Mouse (Mus musculus) neural tube, embryonic 13.5 days (tissue): Measurements from ENCODE around the gene Lmbrd1. TPM values are rescaled to one million over a fixed set of nuclear protein-coding genes. Genes with fewer than 3 reads are reported as not detected.
"Not testable (repeated sequence)": the region's sequence is repeated elsewhere in the genome, so short reads cannot be mapped to it uniquely, and the experiment has no call there.

Experiments
- ATAC-seq: fragments of 200-750 bp; cut with Nextera tagmentation; 2 replicates; pipeline ENCODE4 v1.8.0; 2017; ENCODE audit warnings: low read depth, mild to moderate bottlenecking, moderate TSS enrichment, moderate library complexity
- H3K27ac ChIP-seq: fragments of 300-500 bp; sonication (generic); replicated peaks from 2 replicates; pipeline ENCODE4 v1.5.1; 2015; ENCODE audit warnings: moderate library complexity, mild to moderate bottlenecking, inconsistent platforms
- H3K27me3 ChIP-seq: fragments of 300-500 bp; sonication (generic); 2 replicates; pipeline ENCODE4 v1.6.1; 2015; ENCODE audit warnings: mild to moderate bottlenecking, inconsistent platforms
- H3K36me3 ChIP-seq: fragments of 300-500 bp; sonication (generic); 2 replicates; pipeline ENCODE4 v1.6.1; 2015; ENCODE audit warnings: mild to moderate bottlenecking, inconsistent platforms
- H3K4me1 ChIP-seq: fragments of 300-500 bp; sonication (generic); replicated peaks from 2 replicates; pipeline ENCODE4 v1.6.1; 2015; ENCODE audit warnings: inconsistent platforms
- H3K4me2 ChIP-seq: fragments of 300-500 bp; sonication (generic); 2 replicates; pipeline ENCODE4 v1.6.1; 2015; ENCODE audit warnings: inconsistent platforms, mild to moderate bottlenecking, moderate library complexity
- H3K4me3 ChIP-seq: fragments of 300-500 bp; sonication (generic); 2 replicates; pipeline ENCODE4 v1.5.1; 2015; ENCODE audit warnings: mild to moderate bottlenecking, inconsistent platforms
- H3K9ac ChIP-seq: fragments of 300-500 bp; sonication (generic); 2 replicates; pipeline ENCODE4 v1.6.1; 2015; ENCODE audit warnings: moderate library complexity, mild to moderate bottlenecking, inconsistent platforms
- H3K9me3 ChIP-seq: fragments of 300-500 bp; sonication (generic); 2 replicates; pipeline ENCODE4 v1.6.1; 2016; ENCODE audit warnings: inconsistent platforms
- WGBS: fragments of 180-500 bp; shearing (Covaris S2); methylation state at CpG from one replicate; pipeline ENCODE4 v1.1.7; 2015; 5-methylcytosine and 5-hydroxymethylcytosine counted together
- polyA plus RNA-seq: library from polyadenylated mRNA; unstranded; fragments of >200 nt; fragmentation: Nextera tagmentation; extraction: Ambion mirVana; gene quantifications from 2 replicates; pipeline ENCODE4 v1.2.1, GENCODE M21; 2015

The Lmbrd1 gene
- polyA plus RNA-seq: 39.0 and 45.5 TPM in 2 replicates

DNA sequence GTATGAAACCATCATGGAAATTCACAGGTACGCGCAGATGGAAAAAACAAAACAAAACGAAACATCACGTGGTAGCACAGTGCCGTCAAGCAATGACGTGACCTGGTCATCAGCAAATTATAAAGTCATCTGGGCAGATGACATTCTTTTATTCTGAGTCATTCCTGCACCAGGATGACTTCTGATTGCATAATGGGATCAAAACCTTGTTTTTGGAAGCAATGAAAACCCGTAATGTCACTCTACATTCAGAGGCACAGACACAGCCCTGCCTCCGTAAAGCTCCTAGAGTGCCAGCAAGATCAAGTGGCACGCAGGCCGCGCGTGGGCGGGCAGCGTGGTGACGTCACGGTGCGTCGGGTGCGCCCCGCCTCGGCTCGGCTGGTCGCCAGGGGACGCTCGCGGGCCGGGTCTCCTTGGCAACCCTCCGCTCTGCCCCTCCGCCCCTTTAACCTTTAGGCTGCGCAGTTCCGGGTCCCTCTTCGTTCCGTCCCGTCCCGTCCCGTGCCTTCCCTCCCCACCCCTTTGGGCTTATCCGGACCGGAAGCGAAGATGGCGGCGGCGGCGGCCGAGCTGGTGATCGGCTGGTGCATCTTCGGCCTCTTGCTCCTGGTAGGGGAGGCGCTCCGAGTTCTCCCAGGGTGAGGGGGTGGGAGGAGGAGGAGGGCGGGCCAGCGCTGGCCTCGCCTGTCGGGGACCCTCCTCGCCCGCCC is at the start of gene Lmbrd1:
Gene Lmbrd1, plus strand, starts transcription at position 426 of the 713 bp plus-strand sequence.
- 0 out of 2 replicates have a peak, but pooled peaks cover 2% of the 10 kb centered on the region for H3K36me3 ChIP-seq
- peaks cover 19% of the 10 kb centered on the region for H3K4me1 ChIP-seq
- WGBS: 2% methylated on average over 52 of the region's 54 CpGs
- peak within 1 kb of the TSS; percentile 65 for H3K4me2 ChIP-seq
- H3K27me3 ChIP-seq: no peaks in the 10 kb centered on the region
- H3K9me3 ChIP-seq: no peaks in the 10 kb centered on the region
- H3K9ac ChIP-seq: peak within 1 kb of the TSS; percentile 87
- H3K27ac ChIP-seq: peak within 1 kb of the TSS; percentile 83
- peak within 1 kb of the TSS; percentile 72 for H3K4me3 ChIP-seq
- peak; percentile 97 for ATAC-seq

DNA sequence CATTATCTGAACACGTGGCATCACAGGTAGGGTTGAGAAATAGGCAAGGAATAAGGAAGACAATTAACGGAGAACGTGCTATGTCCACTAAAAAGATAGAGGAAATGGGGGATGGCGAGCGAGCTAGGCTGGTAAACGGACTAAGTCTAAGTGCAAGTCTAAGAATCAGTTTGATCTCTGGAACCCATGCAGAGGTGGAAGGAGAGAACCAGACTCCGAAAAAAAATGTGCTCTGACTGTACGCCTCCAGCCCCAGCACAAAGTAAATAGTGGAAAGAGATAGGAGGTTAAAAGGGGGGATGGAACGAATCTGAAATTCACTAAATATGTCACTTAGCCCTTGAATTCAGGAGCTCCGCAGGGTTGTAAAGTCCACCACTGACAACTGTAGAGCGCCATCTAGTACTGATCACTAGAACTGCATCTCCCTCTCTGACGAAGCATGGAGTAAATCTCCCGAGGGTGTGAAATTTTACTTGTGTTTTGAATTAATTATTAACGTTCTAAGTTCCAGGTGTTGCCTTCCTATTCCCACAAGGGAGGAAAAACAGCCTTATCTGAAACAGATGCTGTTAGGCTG is 44.8 kb upstream of the Lmbrd1 start:
- Histone ChIP-seq H3K27me3 (no peaks in the 10 kb centered on the region), H3K36me3 (no peaks in the 10 kb centered on the region), H3K27ac (no peak overlapping the region), H3K9ac (no peak overlapping the region), H3K9me3 (no peaks in the 10 kb centered on the region), H3K4me3 (no peak overlapping the region), H3K4me1 (no peaks in the 10 kb centered on the region; the same call in 1 of the 2 replicates), H3K4me2 (peak overlapping the region; percentile 21; the same call in 1 of the 2 replicates)
- WGBS: 37% methylated on average over 14 of the region's 14 CpGs
- ATAC-seq: no peak

DNA sequence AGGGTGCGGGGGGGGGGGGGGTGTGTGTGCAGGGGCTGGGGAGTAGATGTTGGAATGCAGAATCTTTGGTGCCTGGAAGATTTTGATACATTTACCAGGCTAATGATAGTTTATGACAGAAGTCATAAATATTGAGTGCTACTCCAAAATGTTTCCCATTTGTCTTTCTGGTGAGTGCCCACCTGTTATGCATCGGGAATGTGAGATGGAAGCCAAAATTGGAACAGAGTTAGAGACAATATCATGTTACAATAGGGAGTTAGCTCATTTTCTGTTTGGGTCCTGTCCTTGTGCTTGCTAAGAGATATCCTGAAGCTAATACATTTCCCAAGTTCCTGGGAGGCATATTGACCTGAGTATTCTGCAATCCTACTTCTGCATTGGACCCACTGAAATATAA is 28.3 kb upstream of the Lmbrd1 start:
- ATAC-seq: no peak
- Histone ChIP-seq H3K9me3 (no peaks in the 10 kb centered on the region), H3K27ac (no peak overlapping the region), H3K4me2 (no peak overlapping the region), H3K36me3 (no peaks in the 10 kb centered on the region), H3K27me3 (no peaks in the 10 kb centered on the region), H3K4me1 (no peaks in the 10 kb centered on the region), H3K4me3 (no peak overlapping the region), H3K9ac (no peak overlapping the region)
- WGBS: 59% methylated on average over 2 of the region's 2 CpGs

DNA sequence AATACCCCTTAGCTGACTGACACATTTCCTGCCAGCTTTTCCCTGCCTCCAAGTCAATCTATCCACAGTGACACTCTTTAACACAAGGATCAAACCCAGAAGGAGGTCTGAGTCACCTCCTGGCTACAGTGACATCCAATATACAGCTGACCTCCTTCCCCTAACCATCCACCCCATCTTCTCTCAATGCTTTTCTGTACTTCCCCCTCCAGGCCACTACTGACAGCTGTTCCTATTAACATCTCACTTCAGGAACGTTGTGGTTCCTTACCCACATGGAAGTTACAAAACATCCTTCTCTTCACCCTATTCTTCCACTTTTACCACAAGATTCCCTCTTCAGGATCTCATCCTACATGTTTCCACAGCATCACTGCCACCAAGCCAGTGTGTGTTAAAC is 18.5 kb upstream of the Lmbrd1 start:
- Histone ChIP-seq H3K27ac (no peak overlapping the region), H3K4me3 (no peak overlapping the region), H3K4me2 (no peak overlapping the region), H3K27me3 (no peaks in the 10 kb centered on the region), H3K4me1 (no peaks in the 10 kb centered on the region), H3K9ac (no peak overlapping the region), H3K36me3 (no peaks in the 10 kb centered on the region), H3K9me3 (peaks cover 6% of the 10 kb centered on the region; the same call in 1 of the 2 replicates)
- no peak for ATAC-seq
- WGBS: 68% methylated on average over 1 of the region's 1 CpGs

DNA sequence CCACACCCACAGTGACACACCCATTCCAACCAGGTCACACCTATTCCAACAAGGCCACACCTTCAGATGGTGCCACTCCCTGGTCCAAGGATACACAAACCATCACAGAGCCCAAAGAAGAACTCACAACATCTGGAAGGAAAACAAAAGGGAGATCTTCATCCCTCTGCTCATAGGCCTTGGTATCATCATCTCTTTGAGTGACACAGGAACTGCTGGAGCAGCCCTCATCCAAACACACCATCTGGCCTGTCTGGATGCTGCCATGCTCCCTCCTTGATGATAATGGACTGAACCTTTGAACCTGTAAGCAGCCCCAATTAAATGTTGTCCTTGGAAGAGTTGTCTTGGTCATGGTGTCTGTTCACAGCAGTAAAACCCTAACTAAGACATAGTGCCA is 17.8 kb upstream of the Lmbrd1 start:
- not testable (repeated sequence) for H3K4me2 ChIP-seq, H3K9me3 ChIP-seq, H3K27ac ChIP-seq, H3K4me3 ChIP-seq, ATAC-seq, H3K4me1 ChIP-seq, H3K36me3 ChIP-seq, H3K9ac ChIP-seq, H3K27me3 ChIP-seq

DNA sequence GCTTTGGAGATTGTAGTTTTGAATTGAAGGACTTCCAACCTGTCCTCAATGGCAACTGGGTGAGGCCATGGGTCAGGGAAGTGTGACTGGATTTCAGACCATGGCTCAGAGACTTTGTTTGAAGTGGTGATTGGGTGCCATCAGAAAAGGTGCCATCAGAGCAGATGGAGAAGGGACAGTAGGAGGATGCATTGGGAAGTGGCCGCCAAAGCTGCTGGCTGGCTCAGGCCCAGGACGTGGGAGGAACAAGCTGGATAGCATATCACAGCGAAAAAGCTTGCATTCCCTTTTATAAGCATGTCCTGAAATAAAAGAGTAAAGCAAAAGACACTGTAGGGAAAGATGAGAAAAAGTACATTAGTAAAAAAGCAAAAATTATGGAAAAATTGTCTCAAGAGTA is 16.9 kb upstream of the Lmbrd1 start:
- Histone ChIP-seq H3K4me1 (no peaks in the 10 kb centered on the region), H3K4me2 (no peak overlapping the region), H3K36me3 (no peaks in the 10 kb centered on the region), H3K9me3 (peaks cover 6% of the 10 kb centered on the region; the same call in 1 of the 2 replicates), H3K27ac (no peak overlapping the region), H3K4me3 (no peak overlapping the region), H3K9ac (no peak overlapping the region), H3K27me3 (no peaks in the 10 kb centered on the region)
- ATAC-seq: no peak
- WGBS: 88% methylated on average over 3 of the region's 3 CpGs

DNA sequence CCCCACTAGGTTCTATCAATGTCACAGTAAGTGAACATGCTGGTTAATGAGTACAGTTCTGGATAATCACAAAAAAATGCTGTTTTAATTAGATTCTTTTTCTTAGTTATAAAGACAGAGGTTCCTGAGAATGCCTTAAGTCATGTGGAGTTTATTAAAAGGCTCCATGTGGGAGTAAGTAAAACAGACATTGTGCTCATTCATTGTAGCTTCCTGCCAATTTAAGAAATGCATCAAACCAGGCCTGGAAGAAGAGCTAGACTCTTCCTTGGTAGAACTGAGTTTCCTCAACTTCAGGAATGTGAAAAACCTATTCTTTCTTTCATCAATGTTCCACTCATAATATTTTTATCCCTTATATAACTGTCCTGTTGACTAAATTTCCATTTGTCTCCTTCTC is 14.3 kb upstream of the Lmbrd1 start:
- Histone ChIP-seq H3K9ac (no peak overlapping the region), H3K4me2 (no peak overlapping the region), H3K4me3 (no peak overlapping the region), H3K36me3 (no peaks in the 10 kb centered on the region), H3K4me1 (no peaks in the 10 kb centered on the region), H3K27ac (no peak overlapping the region), H3K27me3 (no peaks in the 10 kb centered on the region), H3K9me3 (peaks cover 6% of the 10 kb centered on the region; the same call in 1 of the 2 replicates)
- ATAC-seq: no peak

DNA sequence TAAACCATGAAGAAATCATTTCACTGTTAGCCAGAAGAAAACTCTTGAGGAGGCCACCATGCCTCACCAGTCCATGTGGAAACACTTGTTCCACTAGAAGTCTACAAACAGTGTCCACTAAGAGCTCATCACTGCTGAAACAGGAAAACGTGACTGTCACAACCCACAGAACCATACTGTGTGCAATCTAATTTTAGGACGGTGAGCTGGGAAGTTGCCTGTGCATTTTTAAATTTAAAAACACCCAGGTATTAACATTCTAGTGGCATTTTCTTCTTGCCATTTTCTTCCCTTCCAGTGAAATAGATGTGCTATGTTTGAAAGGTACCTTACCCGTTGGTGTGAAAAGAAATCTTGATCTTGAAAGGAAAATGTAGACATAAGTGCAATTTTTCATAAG is 5.2 kb upstream of the Lmbrd1 start:
- H3K9ac ChIP-seq: no peak overlapping the region
- 76% methylated on average over 3 of the region's 3 CpGs for WGBS
- H3K36me3 ChIP-seq: no peaks in the 10 kb centered on the region
- no peak for ATAC-seq
- no peaks in the 10 kb centered on the region for H3K9me3 ChIP-seq
- no peak overlapping the region for H3K4me2 ChIP-seq
- peaks cover 4% of the 10 kb centered on the region for H3K4me1 ChIP-seq
- H3K27ac ChIP-seq: no peak overlapping the region
- H3K4me3 ChIP-seq: no peak overlapping the region
- H3K27me3 ChIP-seq: no peaks in the 10 kb centered on the region

DNA sequence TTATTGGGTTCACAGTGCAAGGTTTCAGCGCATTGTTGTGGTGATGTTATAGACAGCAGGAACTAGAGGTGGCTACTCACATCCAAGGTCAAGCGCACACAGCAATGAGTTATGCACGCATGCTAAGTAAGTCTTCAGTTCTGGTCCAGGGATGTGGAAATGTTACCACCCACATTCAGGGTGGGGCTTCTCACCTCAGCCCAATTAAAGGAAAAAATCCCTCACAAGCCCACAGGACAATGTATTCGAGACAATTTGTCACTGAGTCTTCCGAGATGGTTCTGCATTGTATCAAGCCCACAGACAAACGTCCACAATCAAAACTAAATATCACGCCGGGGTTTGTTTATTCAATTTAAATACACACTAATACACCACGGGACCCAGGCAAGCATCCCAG is 724 bp upstream of the Lmbrd1 start:
- Histone ChIP-seq H3K4me1 (peaks cover 19% of the 10 kb centered on the region), H3K4me2 (peak overlapping the region; percentile 65), H3K27ac (peak overlapping the region; percentile 83), H3K9me3 (no peaks in the 10 kb centered on the region), H3K36me3 (0 out of 2 replicates have a peak, but pooled peaks cover 2% of the 10 kb centered on the region), H3K4me3 (peak overlapping the region; percentile 72), H3K27me3 (no peaks in the 10 kb centered on the region), H3K9ac (peak overlapping the region; percentile 87)
- ATAC-seq: peak; percentile 9; the same call in 1 of the 2 replicates
- 78% methylated on average over 9 of the region's 9 CpGs for WGBS

DNA sequence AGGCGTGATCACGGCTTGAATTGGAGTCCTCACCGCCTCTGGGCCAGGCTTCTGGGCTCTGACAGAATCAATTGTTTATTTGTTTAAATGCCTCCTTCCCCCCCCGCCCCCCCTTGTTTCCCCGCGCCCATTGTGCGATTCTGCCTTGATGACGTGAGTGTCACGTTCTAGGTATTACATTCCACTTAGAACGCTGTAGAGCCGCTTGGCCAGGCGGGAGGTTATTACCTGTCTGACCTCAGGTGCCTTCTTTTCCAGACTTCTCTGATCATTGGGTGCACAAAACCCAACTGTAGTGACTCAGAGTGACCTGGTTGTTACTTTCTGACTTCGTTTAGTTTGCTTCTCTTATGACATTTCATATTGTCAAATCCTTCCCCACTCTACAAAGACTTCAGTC is 641 bp downstream of the Lmbrd1 start:
- peak overlapping the region; percentile 83 for H3K27ac ChIP-seq
- H3K4me1 ChIP-seq: peaks cover 19% of the 10 kb centered on the region
- H3K9me3 ChIP-seq: no peaks in the 10 kb centered on the region
- H3K4me3 ChIP-seq: peak overlapping the region; percentile 72
- 0 out of 2 replicates have a peak, but pooled peaks cover 2% of the 10 kb centered on the region for H3K36me3 ChIP-seq
- no peaks in the 10 kb centered on the region for H3K27me3 ChIP-seq
- peak overlapping the region; percentile 65 for H3K4me2 ChIP-seq
- H3K9ac ChIP-seq: peak overlapping the region; percentile 87
- ATAC-seq: peak; percentile 49; the same call in 1 of the 2 replicates
- 4% methylated on average over 13 of the region's 13 CpGs for whole genome bisulfite sequencing

DNA sequence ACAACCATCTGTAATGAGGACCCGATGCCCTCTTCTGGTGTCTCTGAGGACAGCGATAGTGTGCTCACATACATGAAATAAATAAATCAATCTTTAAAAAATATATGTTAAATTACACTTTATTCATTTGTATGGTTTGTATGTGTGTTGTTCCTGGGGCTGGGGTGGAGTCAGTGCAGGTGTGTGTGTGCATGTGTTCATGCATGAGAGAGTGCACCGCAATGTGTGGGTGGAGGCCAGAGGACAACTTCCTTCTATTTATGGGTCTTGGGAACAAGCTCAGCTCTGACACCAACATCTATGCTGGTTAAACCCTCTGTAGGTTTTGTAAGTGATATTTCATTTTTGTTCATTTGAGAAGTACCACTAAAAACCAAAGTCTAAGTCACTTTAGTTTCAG is 2.6 kb downstream of the Lmbrd1 start:
- Histone ChIP-seq H3K27ac (no peak overlapping the region), H3K27me3 (no peaks in the 10 kb centered on the region), H3K4me2 (no peak overlapping the region), H3K9me3 (no peaks in the 10 kb centered on the region), H3K9ac (no peak overlapping the region), H3K36me3 (0 out of 2 replicates have a peak, but pooled peaks cover 9% of the 10 kb centered on the region), H3K4me3 (no peak overlapping the region), H3K4me1 (peaks cover 19% of the 10 kb centered on the region)
- 96% methylated on average over 3 of the region's 3 CpGs for WGBS
- no peak for ATAC-seq

DNA sequence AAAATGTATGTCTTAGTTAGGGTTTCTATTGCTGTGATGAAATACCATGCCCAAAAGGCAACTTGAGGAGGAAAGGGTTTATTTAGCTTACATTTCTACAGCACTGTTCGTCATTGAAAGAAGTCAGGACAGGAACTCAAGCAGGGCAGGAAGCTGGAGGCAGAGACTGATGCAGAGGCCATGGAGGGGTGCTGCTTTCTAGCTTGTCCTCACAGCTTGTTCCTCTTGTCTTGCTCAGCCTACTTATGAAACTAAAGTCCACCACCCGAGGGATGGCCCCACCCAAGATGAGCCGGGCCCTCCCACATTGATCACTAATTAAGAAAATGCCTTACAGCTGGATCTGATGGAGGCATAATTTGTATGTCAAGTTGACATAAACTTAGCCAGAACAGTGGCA is 3.5 kb downstream of the Lmbrd1 start:
- WGBS: 88% methylated on average over 3 of the region's 3 CpGs
- H3K36me3 ChIP-seq: 0 out of 2 replicates have a peak, but pooled peaks cover 13% of the 10 kb centered on the region
- H3K27ac ChIP-seq: no peak overlapping the region
- no peak overlapping the region for H3K9ac ChIP-seq
- H3K27me3 ChIP-seq: no peaks in the 10 kb centered on the region
- no peaks in the 10 kb centered on the region for H3K9me3 ChIP-seq
- H3K4me1 ChIP-seq: peaks cover 19% of the 10 kb centered on the region
- no peak overlapping the region for H3K4me3 ChIP-seq
- no peak for ATAC-seq
- no peak overlapping the region for H3K4me2 ChIP-seq
